Mouse (Mus musculus): ENCODE data around the gene Kcna2. TPM values are rescaled to one million over a fixed set of nuclear protein-coding genes. Genes with fewer than 3 reads are reported as not detected.

Gene Kcna2
- polyA plus RNA-seq, 1 experiment, result not detected

- Histone ChIP-seq H3ac (ENCODE audit: control insufficient read depth, insufficient read length, low read depth) (no peak overlapping the region), H3K27me3 (ENCODE audit: control insufficient read depth, insufficient read depth, insufficient read length) (peaks cover 10% of the 10 kb centered on the region), H3K4me3 (ENCODE audit: insufficient read depth, poor library complexity, severe bottlenecking) (no peak overlapping the region), H3K79me2 (ENCODE audit: control insufficient read depth, insufficient read depth) (no peaks in the 10 kb centered on the region), H3K36me3 (ENCODE audit: control insufficient read depth, insufficient read depth) (no peaks in the 10 kb centered on the region), H3K79me3 (ENCODE audit: low read depth) (no peaks in the 10 kb centered on the region)
- TF ChIP-seq CEBPB (IDR thresholded peaks at IDR 0.05; ENCODE audit: low read depth) (no peak), USF1 (IDR thresholded peaks at IDR 0.05; ENCODE audit: low read depth) (no peak), MAX (IDR thresholded peaks at IDR 0.05) (no peak), FOSL1 (IDR thresholded peaks at IDR 0.05; ENCODE audit: insufficient read depth, low read length, poor library complexity, severe bottlenecking) (no peak), CTCF (IDR thresholded peaks at IDR 0.05; ENCODE audit: control insufficient read depth, insufficient read depth, insufficient read length) (no peak), MYOD1 (IDR thresholded peaks at IDR 0.05; ENCODE audit: control insufficient read depth, insufficient read length, low read depth) (no peak), MYOG (IDR thresholded peaks at IDR 0.05; ENCODE audit: control insufficient read depth, extremely low read depth, insufficient read length) (no peak)
These were observed 53.1 kb downstream of the Kcna2 start for GRCm38 (mm10) chr3:107153772-107154655.

DNA sequence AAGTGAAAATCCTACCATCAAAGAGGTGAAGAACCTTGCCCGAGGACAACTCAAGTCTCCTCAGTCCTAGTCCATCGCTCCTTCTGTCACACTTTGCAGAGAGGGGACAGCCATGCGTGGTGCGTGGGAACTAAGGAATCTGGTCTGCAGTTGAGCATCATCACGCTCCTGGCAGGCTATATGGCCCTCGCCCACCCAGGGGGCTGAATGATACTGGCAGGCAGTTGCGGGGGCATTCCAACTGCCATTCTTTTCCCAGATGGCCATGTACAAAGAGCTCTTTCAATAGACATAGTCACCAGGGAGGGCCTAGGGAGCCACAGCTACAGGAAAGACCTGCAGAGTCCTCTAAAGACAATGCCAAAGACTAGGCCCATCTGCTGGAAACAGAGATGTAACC is 57.9 kb downstream of the Kcna2 start:
- Histone ChIP-seq H3K36me3 (ENCODE audit: control insufficient read depth, insufficient read depth) (no peaks in the 10 kb centered on the region), H3K79me3 (ENCODE audit: low read depth) (no peaks in the 10 kb centered on the region), H3K4me3 (ENCODE audit: insufficient read depth, poor library complexity, severe bottlenecking) (no peak overlapping the region), H3K79me2 (ENCODE audit: control insufficient read depth, insufficient read depth) (no peaks in the 10 kb centered on the region), H3ac (ENCODE audit: control insufficient read depth, insufficient read length, low read depth) (no peak overlapping the region), H3K27me3 (ENCODE audit: control insufficient read depth, insufficient read depth, insufficient read length) (peaks cover 15% of the 10 kb centered on the region)
- TF ChIP-seq CEBPB (IDR thresholded peaks at IDR 0.05; ENCODE audit: low read depth) (no peak), CTCF (IDR thresholded peaks at IDR 0.05; ENCODE audit: control insufficient read depth, insufficient read depth, insufficient read length) (no peak), FOSL1 (IDR thresholded peaks at IDR 0.05; ENCODE audit: insufficient read depth, low read length, poor library complexity, severe bottlenecking) (no peak), MYOG (IDR thresholded peaks at IDR 0.05; ENCODE audit: control insufficient read depth, extremely low read depth, insufficient read length) (no peak), USF1 (IDR thresholded peaks at IDR 0.05; ENCODE audit: low read depth) (no peak), MYOD1 (IDR thresholded peaks at IDR 0.05; ENCODE audit: control insufficient read depth, insufficient read length, low read depth) (no peak), MAX (IDR thresholded peaks at IDR 0.05) (no peak)

DNA sequence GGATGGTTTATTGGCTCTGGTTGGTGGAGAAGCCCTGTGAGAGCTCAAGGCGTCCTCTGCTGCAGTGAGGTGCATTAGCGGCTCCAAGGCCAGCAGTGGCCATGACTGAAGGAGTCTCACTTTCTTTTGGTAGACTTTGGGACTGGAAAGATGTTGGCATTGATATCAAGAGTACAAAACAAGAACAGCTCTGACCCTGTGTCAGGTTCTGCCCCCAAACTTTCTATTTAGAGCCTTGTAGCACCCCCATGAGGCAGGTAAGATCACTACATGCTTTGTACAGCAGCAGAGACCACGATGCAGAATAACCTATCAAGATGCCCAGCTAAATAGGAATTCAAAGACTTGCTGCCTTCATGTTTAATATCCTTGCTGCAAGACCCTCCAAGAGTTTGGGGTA is 58.5 kb downstream of the Kcna2 start:
- no peak for TF ChIP-seq USF1 (IDR thresholded peaks at IDR 0.05; ENCODE audit: low read depth)
- TF ChIP-seq CEBPB (IDR thresholded peaks at IDR 0.05; ENCODE audit: low read depth), result no peak
- TF ChIP-seq MAX (IDR thresholded peaks at IDR 0.05), result no peak
- no peak for TF ChIP-seq FOSL1 (IDR thresholded peaks at IDR 0.05; ENCODE audit: insufficient read depth, low read length, poor library complexity, severe bottlenecking)
- TF ChIP-seq MYOG (IDR thresholded peaks at IDR 0.05; ENCODE audit: control insufficient read depth, extremely low read depth, insufficient read length), result no peak
- TF ChIP-seq CTCF (IDR thresholded peaks at IDR 0.05; ENCODE audit: control insufficient read depth, insufficient read depth, insufficient read length), result no peak
- no peak for TF ChIP-seq MYOD1 (IDR thresholded peaks at IDR 0.05; ENCODE audit: control insufficient read depth, insufficient read length, low read depth)
- H3K4me3 ChIP-seq (ENCODE audit: insufficient read depth, poor library complexity, severe bottlenecking), result no peak overlapping the region
- no peaks in the 10 kb centered on the region for H3K36me3 ChIP-seq (ENCODE audit: control insufficient read depth, insufficient read depth)

DNA sequence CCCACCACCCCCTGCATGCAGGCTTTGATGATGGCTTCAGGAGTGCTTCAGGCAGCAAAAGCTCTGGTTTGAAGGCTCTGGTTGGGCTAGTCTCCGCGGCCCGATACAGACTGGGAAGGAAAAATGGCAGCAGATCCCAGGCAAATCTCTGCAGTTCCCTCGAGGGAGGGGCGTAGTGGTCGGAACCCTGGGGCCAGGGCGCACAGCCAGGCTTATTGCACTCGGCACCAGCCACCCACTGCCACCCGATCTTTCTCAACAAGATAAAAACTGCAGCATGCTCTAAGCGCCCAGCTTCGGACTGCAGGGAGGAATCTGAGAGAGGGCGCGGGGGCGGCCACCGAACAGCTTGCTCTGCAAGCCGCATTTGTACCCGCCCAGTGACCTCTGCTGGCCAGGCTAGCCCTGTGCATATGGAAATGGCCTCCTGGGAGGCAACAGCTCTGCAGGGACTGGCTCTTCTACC is 58.9 kb downstream of the Kcna2 start:
- TF ChIP-seq MYOD1 (IDR thresholded peaks at IDR 0.05; ENCODE audit: control insufficient read depth, insufficient read length, low read depth), result no peak
- TF ChIP-seq MAX (IDR thresholded peaks at IDR 0.05), result no peak
- no peak for TF ChIP-seq MYOG (IDR thresholded peaks at IDR 0.05; ENCODE audit: control insufficient read depth, extremely low read depth, insufficient read length)
- no peak for TF ChIP-seq CEBPB (IDR thresholded peaks at IDR 0.05; ENCODE audit: low read depth)
- no peak for TF ChIP-seq USF1 (IDR thresholded peaks at IDR 0.05; ENCODE audit: low read depth)
- TF ChIP-seq FOSL1 (IDR thresholded peaks at IDR 0.05; ENCODE audit: insufficient read depth, low read length, poor library complexity, severe bottlenecking), result no peak
- TF ChIP-seq CTCF (IDR thresholded peaks at IDR 0.05; ENCODE audit: control insufficient read depth, insufficient read depth, insufficient read length), result no peak
- Histone ChIP-seq H3K79me3 (ENCODE audit: low read depth) (no peaks in the 10 kb centered on the region), H3K36me3 (ENCODE audit: control insufficient read depth, insufficient read depth) (no peaks in the 10 kb centered on the region), H3K79me2 (ENCODE audit: control insufficient read depth, insufficient read depth) (no peaks in the 10 kb centered on the region), H3ac (ENCODE audit: control insufficient read depth, insufficient read length, low read depth) (no peak overlapping the region), H3K27me3 (ENCODE audit: control insufficient read depth, insufficient read depth, insufficient read length) (peaks cover 14% of the 10 kb centered on the region), H3K4me3 (ENCODE audit: insufficient read depth, poor library complexity, severe bottlenecking) (no peak overlapping the region)

More for the DNA sequence above, 58.5 kb downstream of the Kcna2 start:
- Histone ChIP-seq H3ac (ENCODE audit: control insufficient read depth, insufficient read length, low read depth) (no peak overlapping the region), H3K79me2 (ENCODE audit: control insufficient read depth, insufficient read depth) (no peaks in the 10 kb centered on the region), H3K27me3 (ENCODE audit: control insufficient read depth, insufficient read depth, insufficient read length) (peaks cover 10% of the 10 kb centered on the region), H3K79me3 (ENCODE audit: low read depth) (no peaks in the 10 kb centered on the region)

DNA sequence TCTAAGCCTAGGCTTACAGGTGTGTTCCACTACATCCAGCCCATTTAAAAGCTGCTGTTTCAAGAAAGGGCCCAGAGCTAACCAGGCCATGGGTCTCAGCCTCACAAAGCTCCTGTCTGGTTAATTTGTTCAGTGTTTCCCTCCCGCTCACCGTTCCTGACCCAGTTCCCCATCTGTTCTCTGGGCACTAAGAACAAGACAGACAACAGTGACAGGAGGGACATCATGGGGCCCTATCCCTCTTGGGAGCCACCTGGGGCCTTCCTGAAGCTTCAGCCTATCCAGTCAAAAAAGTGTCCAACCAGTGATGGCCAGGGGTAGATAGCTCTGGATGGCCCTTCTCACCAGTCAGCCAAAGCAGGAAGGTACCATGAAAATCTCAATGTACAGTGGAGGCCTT is 61.8 kb downstream of the Kcna2 start:
- H3K79me2 ChIP-seq (ENCODE audit: control insufficient read depth, insufficient read depth), result no peaks in the 10 kb centered on the region
- TF ChIP-seq MYOD1 (IDR thresholded peaks at IDR 0.05; ENCODE audit: control insufficient read depth, insufficient read length, low read depth), result no peak
- no peak for TF ChIP-seq MYOG (IDR thresholded peaks at IDR 0.05; ENCODE audit: control insufficient read depth, extremely low read depth, insufficient read length)
- TF ChIP-seq CEBPB (IDR thresholded peaks at IDR 0.05; ENCODE audit: low read depth), result no peak
- TF ChIP-seq USF1 (IDR thresholded peaks at IDR 0.05; ENCODE audit: low read depth), result no peak
- no peak for TF ChIP-seq MAX (IDR thresholded peaks at IDR 0.05)
- no peak for TF ChIP-seq CTCF (IDR thresholded peaks at IDR 0.05; ENCODE audit: control insufficient read depth, insufficient read depth, insufficient read length)
- no peak for TF ChIP-seq FOSL1 (IDR thresholded peaks at IDR 0.05; ENCODE audit: insufficient read depth, low read length, poor library complexity, severe bottlenecking)
- no peaks in the 10 kb centered on the region for H3K36me3 ChIP-seq (ENCODE audit: control insufficient read depth, insufficient read depth)
- peaks cover 19% of the 10 kb centered on the region for H3K27me3 ChIP-seq (ENCODE audit: control insufficient read depth, insufficient read depth, insufficient read length)
- no peak overlapping the region for H3K4me3 ChIP-seq (ENCODE audit: insufficient read depth, poor library complexity, severe bottlenecking)
- H3ac ChIP-seq (ENCODE audit: control insufficient read depth, insufficient read length, low read depth), result no peak overlapping the region
- H3K79me3 ChIP-seq (ENCODE audit: low read depth), result no peaks in the 10 kb centered on the region

Other genes starting within 250 kb of the Kcna2 start
- 0.04 TPM for gene Kcna3, start 65.0 kb upstream of the Kcna2 start, polyA plus RNA-seq (2012; fragmentation: generic; extraction: Trizol)
- not detected for gene Kcna10, start 81.9 kb downstream of the Kcna2 start, polyA plus RNA-seq (2012; fragmentation: generic; extraction: Trizol)
- not detected for gene Cym, start 120.6 kb downstream of the Kcna2 start, polyA plus RNA-seq (2012; fragmentation: generic; extraction: Trizol)
- gene A630076J17Rik, start 129.5 kb downstream of the Kcna2 start, polyA plus RNA-seq (2012; fragmentation: generic; extraction: Trizol), result 0.02 TPM
- not detected for gene Prok1, start 138.6 kb downstream of the Kcna2 start, polyA plus RNA-seq (2012; fragmentation: generic; extraction: Trizol)
- 163 TPM for gene Lamtor5, start 177.7 kb downstream of the Kcna2 start, polyA plus RNA-seq (2012; fragmentation: generic; extraction: Trizol)
- 0.20 TPM for gene Slc16a4, start 190.1 kb downstream of the Kcna2 start, polyA plus RNA-seq (2012; fragmentation: generic; extraction: Trizol)
- gene Rbm15, start 232.5 kb downstream of the Kcna2 start, polyA plus RNA-seq (2012; fragmentation: generic; extraction: Trizol), result 7.2 TPM

Measured in C2C12 (cell line).